Mouse (Mus musculus): ENCODE measurements around the gene Trip12.

Trip12 gene

DNA sequence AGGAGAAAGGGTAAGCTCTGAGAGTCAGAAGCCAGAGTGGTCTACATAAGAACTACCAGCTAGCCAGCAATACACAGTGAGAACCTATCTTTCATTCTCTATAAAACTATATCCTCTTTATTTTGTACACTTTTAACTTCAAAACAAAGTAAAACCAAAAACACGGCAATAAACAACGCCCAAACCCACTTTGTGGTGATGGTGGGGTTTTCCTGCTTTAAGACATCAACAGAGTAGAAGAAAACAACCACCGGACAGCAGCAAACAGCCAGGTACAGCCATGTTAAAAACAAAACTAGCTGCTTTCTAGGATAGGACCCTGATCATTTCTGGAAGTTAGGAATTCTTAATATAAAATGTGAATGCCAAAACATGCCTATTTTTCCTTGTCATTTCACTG is 59.7 kb downstream of the Trip12 start:
- peak; percentile 65 for DNase-seq (ENCODE audit: low read depth)

DNA sequence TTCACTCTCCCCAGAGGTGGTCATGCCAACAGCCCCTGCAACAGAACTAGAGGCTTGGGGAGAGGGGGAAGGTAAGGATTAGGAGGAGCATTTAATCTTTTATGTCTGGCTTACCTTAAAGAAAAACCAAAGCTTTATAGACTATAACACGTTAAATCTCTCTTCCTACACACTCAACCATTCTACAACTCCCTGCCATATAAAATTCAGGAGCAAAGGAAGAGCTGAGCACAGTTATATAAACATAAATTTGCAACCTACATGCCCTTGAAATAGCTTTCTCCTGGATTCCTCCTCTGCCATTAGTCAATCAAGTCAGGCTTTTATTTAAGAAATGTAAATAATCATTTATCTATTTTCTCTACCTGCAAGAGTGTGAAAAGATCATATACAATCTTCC is 62.9 kb downstream of the Trip12 start:
- DNase-seq (ENCODE audit: low read depth) = no peak

DNA sequence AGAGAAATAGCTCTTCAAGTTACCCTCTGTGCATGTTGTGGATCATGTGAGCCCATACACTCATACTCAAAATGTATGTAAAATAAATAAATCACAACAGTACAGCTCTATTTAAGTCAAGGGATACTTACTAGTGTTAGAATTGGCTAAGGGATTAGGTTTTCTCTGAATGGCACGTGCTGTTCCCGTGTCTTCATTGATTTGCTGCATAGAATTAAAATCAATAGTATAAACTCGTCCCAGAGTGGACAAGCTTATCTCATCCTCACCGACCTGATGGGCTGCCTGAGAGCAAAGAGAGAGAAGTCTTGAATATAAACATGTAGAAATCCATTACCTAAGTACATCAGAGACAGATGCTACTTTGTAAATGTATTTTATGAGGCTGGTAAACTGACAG is 81.5 kb downstream of the Trip12 start:
- DNase-seq (ENCODE audit: low read depth) = no peak

DNA sequence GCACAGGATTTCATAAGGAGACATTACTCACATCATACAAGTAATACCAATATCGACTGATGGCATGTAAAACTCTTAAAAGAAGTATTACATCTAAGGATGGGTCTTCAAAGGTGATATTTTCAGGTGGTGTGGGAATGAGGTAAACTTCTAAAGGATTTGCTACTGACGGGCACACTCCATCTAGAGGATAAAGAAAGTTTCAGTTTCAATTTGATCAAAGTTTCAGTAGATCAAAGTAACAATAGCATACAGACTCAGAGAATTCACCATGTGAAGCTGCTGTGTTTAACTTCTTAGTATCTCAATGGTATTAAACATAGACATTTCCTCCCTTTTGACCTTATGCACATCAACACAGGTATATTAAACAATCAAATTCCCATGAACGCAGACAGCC is 98.2 kb downstream of the Trip12 start:
- peak; percentile 51 for DNase-seq (ENCODE audit: low read depth)

DNA sequence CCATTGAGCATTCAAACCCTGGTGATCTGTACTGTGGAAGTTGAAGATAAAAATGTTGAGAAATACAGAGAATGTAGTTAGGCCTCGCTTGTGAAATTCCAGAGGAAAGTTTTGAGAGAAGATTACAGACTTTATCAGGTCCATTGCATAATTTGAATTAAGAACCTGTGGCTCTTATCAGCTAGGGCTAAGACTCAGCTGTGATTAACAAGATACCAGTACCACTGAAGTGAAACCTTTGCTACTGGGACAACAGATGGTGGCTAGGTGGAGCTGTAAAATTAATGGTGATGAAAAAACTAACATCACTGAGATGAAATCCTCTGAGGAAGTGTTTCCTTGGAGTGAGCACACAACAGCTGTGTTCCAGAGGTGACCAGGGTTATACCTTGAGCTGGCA is 100.2 kb downstream of the Trip12 start:
- no peak for DNase-seq (ENCODE audit: low read depth)

DNA sequence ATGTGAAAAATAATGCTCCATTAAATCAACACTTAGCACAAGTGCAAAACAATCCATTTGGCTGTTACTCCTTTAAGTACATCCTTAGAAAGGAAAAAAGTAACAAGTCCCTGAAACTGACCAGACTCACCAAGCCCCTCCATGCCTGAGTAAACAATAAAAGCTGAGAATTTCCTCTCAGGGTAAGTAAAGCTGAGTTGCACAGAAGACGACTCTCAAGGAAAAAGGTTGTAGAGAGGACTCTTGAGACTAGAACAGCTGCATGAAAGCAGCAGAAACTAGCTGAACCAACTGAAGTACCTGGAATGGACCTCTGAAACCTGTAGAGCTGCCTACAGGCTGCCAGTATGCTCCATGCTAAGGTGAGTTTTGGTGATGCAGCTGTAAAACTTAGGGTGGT is 103.2 kb downstream of the Trip12 start:
- DNase-seq (ENCODE audit: low read depth) = no peak

DNA sequence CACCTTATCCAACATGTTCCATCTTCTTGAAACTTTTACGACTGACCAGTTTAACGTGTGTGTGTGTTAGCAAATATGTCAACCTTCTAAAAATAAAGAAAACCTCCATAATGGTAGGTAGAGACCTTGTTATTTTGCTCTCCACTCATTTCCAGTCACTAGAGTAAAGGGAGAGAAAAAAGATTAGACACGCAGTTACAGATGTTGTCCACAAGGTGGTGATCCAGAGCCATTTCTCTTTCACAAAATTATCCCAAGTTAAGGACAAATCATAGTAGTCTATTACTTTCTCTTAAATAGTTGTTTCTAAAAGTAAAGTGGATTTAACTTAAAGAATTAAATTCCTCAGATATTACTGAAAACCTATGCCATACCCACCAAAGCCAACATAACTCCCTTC is 106.5 kb downstream of the Trip12 start:
- DNase-seq (ENCODE audit: low read depth) = peak; percentile 72

DNA sequence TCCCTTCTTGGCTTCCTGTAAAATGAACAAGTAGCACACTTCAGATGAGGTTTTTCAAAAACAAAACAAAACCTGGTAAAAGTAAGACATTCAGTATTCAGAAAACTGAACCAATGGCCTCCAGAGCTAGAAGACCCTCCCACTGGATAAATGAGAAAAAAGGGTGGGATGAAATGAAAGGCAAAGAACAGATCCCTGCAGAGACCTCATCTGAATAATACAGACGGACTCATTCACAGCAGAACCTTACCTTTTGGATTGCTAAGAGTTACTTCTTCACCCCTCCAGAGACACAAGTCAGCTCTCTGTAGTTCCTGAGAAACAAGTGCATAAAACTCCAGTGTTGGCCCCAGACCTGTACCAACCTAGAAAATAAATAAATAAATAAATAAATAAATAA is 108.6 kb downstream of the Trip12 start:
- no peak for DNase-seq (ENCODE audit: low read depth)

DNA sequence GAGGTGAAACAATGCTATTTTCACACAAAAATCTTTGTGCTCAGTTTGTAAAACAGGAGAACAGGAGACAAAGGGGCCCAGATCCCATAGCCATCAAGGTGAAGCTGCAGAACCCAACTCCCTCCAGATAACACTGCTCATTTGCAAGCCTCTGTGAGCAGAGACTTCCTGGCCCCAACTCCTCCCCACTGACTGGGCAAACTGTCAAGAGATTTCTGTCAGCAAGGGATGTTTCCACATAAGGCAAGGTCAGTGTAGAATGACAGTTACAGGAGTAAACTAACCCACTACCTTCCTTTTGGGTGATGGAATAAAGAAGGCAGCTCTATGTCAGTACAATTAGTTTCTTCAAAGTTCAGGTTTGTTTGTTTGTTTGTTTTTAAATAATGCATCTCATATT is 117.5 kb downstream of the Trip12 start:
- no peak for DNase-seq (ENCODE audit: low read depth)

DNA sequence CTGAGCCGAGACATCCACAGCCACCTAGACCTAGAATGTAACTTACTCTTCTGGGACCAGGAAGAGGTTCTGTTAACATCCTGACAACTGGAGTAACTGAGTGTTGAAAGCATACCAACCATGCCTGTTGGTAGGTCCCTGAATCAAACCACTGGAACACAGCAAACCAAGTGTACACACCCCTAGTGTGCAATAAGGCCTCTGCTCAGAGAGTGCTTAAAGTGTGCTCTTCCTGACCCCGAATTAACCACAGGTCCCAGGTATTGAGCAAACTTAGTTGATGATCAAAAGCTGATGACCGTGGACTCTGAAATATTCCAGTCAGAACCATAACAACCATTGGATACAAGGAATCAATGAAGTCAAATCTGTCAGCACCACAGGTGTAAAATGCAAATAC is 117.9 kb downstream of the Trip12 start:
- no peak for DNase-seq (ENCODE audit: low read depth)

DNA sequence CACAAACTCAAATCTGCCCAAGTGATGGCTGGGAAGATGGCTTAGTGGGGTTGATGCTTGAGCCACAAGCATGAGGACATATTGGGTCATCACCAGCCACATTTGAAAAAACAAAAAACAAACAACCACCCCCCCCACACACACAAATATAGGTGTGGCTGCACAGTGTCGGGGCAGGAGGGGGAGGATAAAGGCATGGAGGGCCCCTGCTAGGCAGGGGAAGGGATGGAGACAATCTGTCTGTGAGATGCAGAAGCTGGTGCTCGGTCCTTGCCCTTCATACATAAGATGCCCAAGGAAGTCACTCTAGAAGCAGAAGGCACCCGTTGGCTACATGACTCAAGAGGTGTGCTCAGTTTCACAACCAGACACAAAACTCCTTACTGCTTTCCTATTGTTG is 118.4 kb downstream of the Trip12 start:
- no peak for DNase-seq (ENCODE audit: low read depth)

DNA sequence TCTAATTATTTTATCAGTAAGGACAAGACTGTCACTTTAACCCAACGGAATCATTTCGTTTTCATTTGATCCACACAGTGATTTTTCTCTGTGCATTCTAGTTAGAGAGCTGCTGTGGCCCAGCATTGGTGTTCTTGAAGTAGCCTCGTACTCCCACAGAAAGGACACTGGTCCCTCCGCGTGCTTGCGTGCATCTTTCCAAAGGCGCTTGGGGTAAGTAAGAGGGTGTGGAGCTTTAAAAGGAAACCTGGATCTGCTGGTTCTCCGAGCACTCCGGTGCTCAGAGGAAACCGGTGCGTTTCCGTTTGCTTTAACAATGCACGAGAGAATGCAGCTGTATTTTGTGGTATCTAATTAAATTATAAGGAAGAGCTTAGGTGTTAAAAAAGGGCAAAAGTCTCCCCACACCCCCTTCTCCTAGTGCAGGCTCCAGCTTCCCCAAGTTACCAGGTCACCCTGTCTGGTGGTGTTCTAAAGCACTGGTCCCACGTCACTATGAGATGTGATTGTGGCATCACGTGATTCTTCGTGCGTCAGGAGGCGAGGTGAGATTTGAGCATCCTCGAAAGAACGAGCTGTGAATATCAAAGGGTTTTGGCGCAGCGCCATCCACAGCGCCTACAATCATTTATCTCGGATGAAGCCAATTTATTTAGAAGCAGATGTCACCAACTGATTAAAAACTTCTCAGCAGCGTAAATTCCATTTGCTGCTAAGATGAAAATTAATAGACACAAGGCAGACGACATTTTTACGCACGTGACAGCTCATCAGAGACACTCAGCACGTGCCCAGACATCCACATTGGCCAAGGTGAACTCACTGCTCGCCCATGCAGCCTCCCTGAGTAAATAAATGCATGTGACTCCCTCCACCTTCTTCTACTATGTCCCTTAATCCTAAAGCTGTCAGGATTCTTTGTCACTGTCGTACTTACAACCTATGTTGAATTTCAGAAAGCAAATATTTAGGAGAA is 130.2 kb downstream of the Trip12 start:
- DNase-seq (ENCODE audit: low read depth) = peak; percentile 44

DNA sequence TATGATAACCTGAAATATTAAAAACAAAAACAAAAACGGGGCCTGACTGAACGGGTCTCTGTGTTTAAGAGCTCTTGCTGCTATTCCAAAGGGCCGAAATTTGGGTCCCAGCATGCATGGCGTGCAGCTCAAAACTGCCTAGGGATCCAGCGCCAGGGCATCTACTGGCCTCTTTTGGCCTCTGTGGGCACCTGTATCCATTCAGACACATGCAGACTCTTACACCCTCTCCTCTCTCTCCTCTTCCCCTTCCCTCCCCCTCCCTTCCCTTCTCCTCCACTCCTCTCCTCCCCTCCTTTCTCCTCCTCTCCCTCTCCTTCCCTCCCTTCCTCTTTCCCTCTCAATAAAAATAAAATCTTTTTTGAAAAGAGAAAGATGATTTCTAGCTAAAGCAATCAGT is 130.9 kb downstream of the Trip12 start:
- DNase-seq (ENCODE audit: low read depth) = no peak

DNA sequence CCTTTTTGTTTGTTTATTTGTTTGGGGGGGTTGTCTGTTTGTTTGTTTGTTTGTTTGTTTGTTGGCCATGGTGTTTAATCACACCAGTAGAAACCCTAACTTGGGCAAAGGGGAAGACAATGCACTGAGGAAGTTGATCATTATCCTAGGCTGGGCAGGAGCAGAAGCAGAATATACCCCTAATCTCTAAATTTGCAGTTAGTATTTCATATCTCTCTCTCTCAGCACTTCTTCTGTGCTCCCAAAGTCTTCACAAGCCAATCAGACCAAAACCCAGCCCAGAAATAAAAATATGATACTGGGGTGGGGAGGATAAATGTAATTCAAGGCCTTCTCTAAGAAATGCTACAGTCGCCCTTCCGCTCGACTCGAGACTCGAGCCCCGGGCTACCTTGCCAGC is 140.1 kb downstream of the Trip12 start:
- DNase-seq (ENCODE audit: low read depth) = no peak

DNA sequence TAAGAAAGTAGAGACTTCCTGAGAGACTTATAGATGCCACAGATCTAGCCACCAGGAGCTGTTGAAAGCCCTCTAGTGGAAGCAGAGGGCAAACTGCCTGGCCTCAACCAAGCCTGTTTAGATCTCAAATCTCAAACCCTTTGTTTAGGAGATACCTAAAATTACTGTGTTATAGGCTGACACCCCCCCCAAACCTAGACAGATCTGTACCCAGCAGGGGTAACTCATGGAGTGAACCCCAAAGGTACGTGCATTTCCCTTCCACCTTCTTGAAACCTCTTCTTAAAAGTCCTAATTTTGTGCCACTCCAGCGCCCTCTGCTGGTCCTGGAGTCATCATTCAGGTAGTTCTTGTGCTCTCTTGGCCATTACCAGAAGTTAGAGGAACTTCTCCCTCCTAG is 143.2 kb downstream of the Trip12 start:
- peak; percentile 67 for DNase-seq (ENCODE audit: low read depth)

DNA sequence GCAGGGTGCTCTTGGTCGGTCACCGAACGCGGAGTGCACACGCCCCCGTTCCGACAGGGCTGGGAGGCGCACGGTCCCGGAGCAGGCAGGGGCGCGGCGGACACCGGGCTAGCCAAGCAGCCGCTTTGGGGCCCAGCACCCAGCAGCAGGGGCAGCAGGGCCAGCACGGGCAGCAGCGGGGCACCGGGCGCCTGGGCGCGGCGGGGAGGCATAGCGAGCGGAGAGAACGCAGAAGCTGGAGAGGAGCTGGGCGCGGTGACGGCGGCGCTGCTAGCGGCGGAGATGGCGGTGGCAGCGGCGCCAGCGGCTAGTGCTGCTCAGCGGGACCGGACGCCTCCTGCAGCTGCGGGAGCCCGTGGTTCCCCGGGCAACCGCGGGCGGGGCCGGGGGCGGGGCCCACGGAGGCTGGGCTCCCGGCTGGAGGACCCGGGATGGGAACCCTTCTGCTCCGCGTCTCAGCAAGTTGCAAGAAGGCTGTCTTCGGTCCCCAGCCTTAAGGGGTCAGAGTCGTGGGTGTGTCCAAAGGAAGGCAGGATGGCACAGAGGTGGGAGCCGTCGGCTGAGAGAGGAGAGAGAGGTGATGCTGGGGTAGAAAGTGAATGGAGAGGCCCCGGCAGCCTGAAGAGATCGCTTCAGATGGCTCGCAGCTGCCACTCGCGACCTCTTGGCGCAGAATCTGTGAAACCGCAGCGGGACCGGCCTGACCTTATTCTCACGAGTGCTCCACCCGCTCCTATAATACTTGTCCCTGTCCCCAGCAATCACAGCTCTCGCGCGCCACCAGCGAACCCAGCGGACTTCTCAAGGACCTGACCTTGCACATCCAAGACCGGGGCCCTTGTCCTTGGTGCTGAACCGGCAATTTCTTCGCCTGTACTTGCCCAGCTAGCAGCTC is 144.6 kb downstream of the Trip12 start, which contains the start of gene Dner:
TSS of gene Dner (minus strand) at position 705 of the 895 bp plus-strand sequence.
- DNase-seq (ENCODE audit: low read depth) = peak; percentile 43

DNA sequence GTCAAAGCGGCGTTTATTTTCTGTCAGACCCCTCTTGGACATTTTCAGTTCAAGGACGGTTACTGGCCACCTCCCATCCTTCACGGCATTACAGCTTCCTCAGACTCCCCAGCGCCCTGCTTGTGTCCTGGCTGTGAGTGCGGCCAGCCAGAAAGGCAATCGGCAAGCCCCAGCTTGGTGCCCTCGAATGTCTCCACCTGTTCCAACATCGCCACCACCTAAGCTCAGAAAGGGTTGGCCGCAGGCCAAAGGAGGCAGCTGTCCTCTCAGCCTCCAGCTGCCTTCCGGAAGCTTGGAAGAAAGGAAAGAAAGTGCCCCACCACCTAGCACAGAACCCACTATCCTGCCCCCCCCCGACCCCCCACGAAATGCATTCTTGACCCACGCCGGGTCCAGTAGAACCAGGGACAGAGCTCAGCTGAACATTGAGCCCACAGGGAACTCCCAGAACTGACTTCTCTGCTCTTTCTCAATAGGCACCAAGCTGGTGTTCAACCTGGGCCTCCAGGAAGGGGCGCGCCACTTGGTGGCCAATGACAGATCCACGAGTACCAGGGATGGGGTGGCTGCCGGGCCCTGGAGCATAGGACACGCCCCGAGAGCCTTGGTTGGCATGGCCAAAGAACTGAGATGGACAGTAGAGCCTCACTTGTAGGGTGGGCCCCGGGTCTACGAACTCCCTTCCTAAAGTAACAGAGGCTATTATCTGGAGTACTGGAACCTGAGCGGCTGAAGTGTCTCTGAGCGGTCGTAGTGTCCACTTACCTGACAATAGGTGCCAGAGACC is 145.4 kb downstream of the Trip12 start:
- DNase-seq (ENCODE audit: low read depth) = no peak

DNA sequence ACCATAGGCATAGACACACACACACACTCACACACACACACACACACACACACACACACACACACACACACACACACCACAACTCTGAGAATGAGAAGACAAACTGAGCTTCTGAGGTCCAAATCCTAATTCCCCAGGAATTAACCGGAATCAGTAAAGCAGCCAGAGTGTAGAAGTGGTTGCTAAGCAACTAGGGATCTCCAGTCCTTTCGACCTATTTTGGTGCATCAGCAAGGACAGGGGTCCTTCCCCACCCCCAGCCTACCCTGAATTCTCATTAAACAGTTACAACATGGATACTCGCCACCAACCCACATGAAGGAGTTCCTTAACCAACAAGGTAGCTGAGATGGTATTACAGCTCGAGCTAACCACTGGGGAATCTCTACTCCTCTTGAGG is 162.4 kb downstream of the Trip12 start:
- DNase-seq (ENCODE audit: low read depth) = no peak
